Mouse (Mus musculus) liver, embryonic 14.5 days (tissue): Measurements from ENCODE around the gene Tmem212.

ENCODE experiments used
- CTCF ChIP-seq: IDR thresholded peaks from 2 replicates; pipeline ENCODE4 v1.5.1; 2016; ENCODE audit warnings: antibody characterized with exemption, low read depth, control low read depth
- EP300 ChIP-seq: IDR thresholded peaks from 2 replicates; pipeline ENCODE4 v1.6.1; 2016; ENCODE audit warnings: antibody characterized with exemption, low read depth

GRCm38 (mm10) chr3:27867731-27868130 lies 28.4 kb downstream of the Tmem212 start:
- no peak for TF ChIP-seq CTCF
- TF ChIP-seq EP300 = no peak
